Mouse (Mus musculus) liver, embryonic 16.5 days (tissue): ENCODE results near the gene Olfr1218. TPM values are rescaled to one million over a fixed set of nuclear protein-coding genes. Genes with fewer than 3 reads are reported as not detected.

Experiments
- ATAC-seq: fragments of 200-750 bp; cut with Nextera tagmentation; 2 replicates; pipeline ENCODE4 v1.8.0; 2017; ENCODE audit warnings: low read depth, mild to moderate bottlenecking, moderate number of reproducible peaks, moderate library complexity
- H3K27ac ChIP-seq: fragments of 300-500 bp; sonication (generic); 2 replicates; pipeline ENCODE4 v1.5.1; 2014; ENCODE audit warnings: mild to moderate bottlenecking, low read length
- H3K27me3 ChIP-seq: fragments of 300-500 bp; sonication (generic); 2 replicates; pipeline ENCODE4 v1.6.1; 2014; ENCODE audit warnings: low read depth, low read length, mixed read lengths; ENCODE audit not compliant: control insufficient read depth, insufficient read depth
- H3K36me3 ChIP-seq: fragments of 300-500 bp; sonication (generic); 2 replicates; pipeline ENCODE4 v1.6.1; 2014; ENCODE audit warnings: mild to moderate bottlenecking; ENCODE audit not compliant: control insufficient read depth, insufficient read depth
- H3K4me1 ChIP-seq: fragments of 300-500 bp; sonication (generic); 2 replicates; pipeline ENCODE4 v1.6.1; 2014; ENCODE audit warnings: low read depth, low read length, mixed read lengths; ENCODE audit not compliant: control insufficient read depth
- H3K4me2 ChIP-seq: fragments of 300-500 bp; sonication (generic); 2 replicates; pipeline ENCODE4 v1.6.1; 2014; ENCODE audit warnings: low read depth, low read length, mixed read lengths
- H3K4me3 ChIP-seq: fragments of 300-500 bp; sonication (generic); 2 replicates; pipeline ENCODE4 v1.5.1; 2014; ENCODE audit warnings: low read depth, mild to moderate bottlenecking, low read length
- H3K9ac ChIP-seq: fragments of 300-500 bp; sonication (generic); 2 replicates; pipeline ENCODE4 v1.6.1; 2014; ENCODE audit warnings: low read depth, low read length
- H3K9me3 ChIP-seq: fragments of 300-500 bp; sonication (generic); replicated peaks from 2 replicates; pipeline ENCODE4 v1.6.1; 2016; ENCODE audit warnings: low read length; ENCODE audit not compliant: control insufficient read depth
- WGBS: fragments of 180-500 bp; shearing (Covaris S2); extraction: QIAGEN DNeasy Blood & Tissue Kit; methylation state at CpG from one replicate; pipeline ENCODE4 v1.1.7; 2014; ENCODE audit not compliant: insufficient replicate concordance; 5-methylcytosine and 5-hydroxymethylcytosine counted together
- polyA plus RNA-seq: library from polyadenylated mRNA; unstranded; fragments of >200 nt; fragmentation: Nextera tagmentation; extraction: Ambion mirVana; gene quantifications from 2 replicates; pipeline ENCODE4 v1.2.1, GENCODE M21; 2015

Gene Olfr1218
- polyA plus RNA-seq, 1 experiment from 2014 or later: not detected

- WGBS: 36% methylated on average over 2 of the region's 2 CpGs
- Histone ChIP-seq H3K27me3 (no peaks in the 10 kb centered on the region), H3K4me3 (no peak within 1 kb of the TSS), H3K4me1 (no peaks in the 10 kb centered on the region), H3K9me3 (no peaks in the 10 kb centered on the region), H3K4me2 (no peak within 1 kb of the TSS), H3K9ac (no peak within 1 kb of the TSS), H3K27ac (no peak within 1 kb of the TSS), H3K36me3 (no peaks in the 10 kb centered on the region)
- no peak for ATAC-seq
Measured at GRCm38 (mm10) chr2:89006873-89007272, 54.1 kb downstream of the Olfr1218 start, which contains the start of gene Olfr1215. Gene Olfr1215, minus strand, starts transcription at chr2:89006973.

Other genes with a start within 250 kb of the Olfr1218 start
- gene Olfr1202, start 246.7 kb downstream of the Olfr1218 start, polyA plus RNA-seq: not detected in 2 replicates
- gene Olfr1205, start 231.4 kb downstream of the Olfr1218 start, polyA plus RNA-seq: not detected in 2 replicates
- gene Olfr1204, start 211.9 kb downstream of the Olfr1218 start, polyA plus RNA-seq: not detected in 2 replicates
- gene Olfr1206, start 198.0 kb downstream of the Olfr1218 start, polyA plus RNA-seq: not detected in 2 replicates
- gene Olfr1208, start 158.9 kb downstream of the Olfr1218 start, polyA plus RNA-seq: not detected in 2 replicates
- not detected in 2 replicates for gene Olfr1209, start 146.0 kb downstream of the Olfr1218 start, polyA plus RNA-seq
- gene Olfr1211, start 123.1 kb downstream of the Olfr1218 start, polyA plus RNA-seq: not detected in 2 replicates
- gene Olfr1212, start 107.2 kb downstream of the Olfr1218 start, polyA plus RNA-seq: not detected in 2 replicates
- not detected in 2 replicates for gene Gm13762, start 80.9 kb downstream of the Olfr1218 start, polyA plus RNA-seq
- gene Olfr1214, start 68.5 kb downstream of the Olfr1218 start, polyA plus RNA-seq: not detected in 2 replicates
- not detected in 2 replicates for gene Olfr1215, start 54.2 kb downstream of the Olfr1218 start, polyA plus RNA-seq
- not detected in 2 replicates for gene Olfr1216, start 42.8 kb downstream of the Olfr1218 start, polyA plus RNA-seq
- gene Olfr1217, start 29.1 kb downstream of the Olfr1218 start, polyA plus RNA-seq: not detected in 2 replicates
- not detected in 2 replicates for gene Olfr1219, start 22.3 kb upstream of the Olfr1218 start, polyA plus RNA-seq
- not detected in 2 replicates for gene Olfr1220, start 45.6 kb upstream of the Olfr1218 start, polyA plus RNA-seq
- gene Olfr1221, start 56.1 kb upstream of the Olfr1218 start, polyA plus RNA-seq: not detected in 2 replicates
- not detected in 2 replicates for gene Olfr1222, start 71.9 kb upstream of the Olfr1218 start, polyA plus RNA-seq
- not detected in 2 replicates for gene Olfr1223, start 90.4 kb upstream of the Olfr1218 start, polyA plus RNA-seq
- not detected in 2 replicates for gene Olfr1224-ps1, start 102.9 kb upstream of the Olfr1218 start, polyA plus RNA-seq
- not detected in 2 replicates for gene Olfr1225, start 113.5 kb upstream of the Olfr1218 start, polyA plus RNA-seq
- not detected in 2 replicates for gene Olfr1226, start 138.9 kb upstream of the Olfr1218 start, polyA plus RNA-seq
- not detected in 2 replicates for gene Olfr1228, start 192.9 kb upstream of the Olfr1218 start, polyA plus RNA-seq
- not detected in 2 replicates for gene Olfr1229, start 226.8 kb upstream of the Olfr1218 start, polyA plus RNA-seq
- gene Olfr1230, start 236.1 kb upstream of the Olfr1218 start, polyA plus RNA-seq: not detected in 2 replicates
- not detected in 2 replicates for gene Olfr1231, start 245.9 kb upstream of the Olfr1218 start, polyA plus RNA-seq